Mouse (Mus musculus) cerebellum, postnatal 25 days (tissue): ENCODE results near the gene U2surp.
A peak's percentile ranks its signal among the peaks of the same experiment; 100 is the strongest.

ENCODE experiments used
- DNase-seq, 2 experiments: peaks; one replicate each; pipeline ENCODE4 v3.0.0; 2021; ENCODE audit warnings: mixed read lengths in 2 of 2

Gene U2surp

GRCm38 (mm10) chr9:95511472-95512330 lies at the start of gene U2surp:
Gene U2surp, minus strand, starts transcription at chr9:95511996.
- DNase-seq = peak; percentile 97 to 99

GRCm38 (mm10) chr9:95559936-95560735 lies 48.3 kb upstream of the U2surp start:
- DNase-seq = peak; percentile 81 to 82

DNA sequence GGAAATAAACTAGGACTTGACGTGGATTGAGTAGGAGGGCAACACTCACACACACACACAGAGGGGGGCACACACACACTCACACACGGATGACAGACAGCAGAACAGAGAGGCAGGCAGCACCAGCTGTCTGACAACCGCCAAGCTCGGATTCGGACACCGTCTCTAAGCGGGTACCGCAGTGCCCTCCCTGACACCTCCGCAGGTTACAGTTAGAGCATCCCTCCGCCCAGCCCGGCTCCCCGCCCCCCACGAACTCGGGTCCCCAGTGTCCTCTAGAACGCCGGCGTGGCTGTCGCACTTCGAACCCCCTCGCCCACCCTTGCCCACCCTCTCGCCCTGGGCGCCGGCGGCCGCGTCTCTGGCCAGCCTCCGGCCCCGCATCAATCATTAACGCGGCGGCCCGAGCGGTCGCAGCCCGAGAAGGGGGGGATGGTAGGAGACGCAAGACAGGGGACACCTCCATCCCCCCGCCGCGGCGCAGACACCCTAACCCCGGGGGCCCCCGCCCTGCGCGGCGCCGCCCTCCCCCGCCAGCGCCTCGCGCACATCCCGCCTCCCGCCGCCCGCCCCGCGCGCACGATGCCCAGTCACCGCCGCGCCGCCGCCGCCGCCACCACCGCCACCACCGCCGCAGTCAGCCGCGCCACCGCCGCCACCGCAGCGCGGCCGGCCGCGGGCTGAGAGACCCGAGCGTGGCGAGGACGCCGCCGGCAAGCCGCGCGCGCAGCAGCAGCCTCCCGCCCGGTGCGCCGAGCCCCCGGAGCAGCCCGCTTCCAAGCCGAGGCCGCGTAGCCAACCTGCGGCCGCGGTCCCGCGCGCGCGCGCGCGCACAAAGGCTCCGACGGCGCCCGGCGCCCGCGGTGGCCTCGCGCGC lies 47.5 kb upstream of the U2surp start, which contains the start of gene Paqr9:
Gene Paqr9, plus strand, starts transcription at position 599 of the 877 bp plus-strand sequence.
- peak; percentile 86 to 91 for DNase-seq

- DNase-seq = no peak
Measured at GRCm38 (mm10) chr9:95558726-95559058, 46.9 kb upstream of the U2surp start.

DNA sequence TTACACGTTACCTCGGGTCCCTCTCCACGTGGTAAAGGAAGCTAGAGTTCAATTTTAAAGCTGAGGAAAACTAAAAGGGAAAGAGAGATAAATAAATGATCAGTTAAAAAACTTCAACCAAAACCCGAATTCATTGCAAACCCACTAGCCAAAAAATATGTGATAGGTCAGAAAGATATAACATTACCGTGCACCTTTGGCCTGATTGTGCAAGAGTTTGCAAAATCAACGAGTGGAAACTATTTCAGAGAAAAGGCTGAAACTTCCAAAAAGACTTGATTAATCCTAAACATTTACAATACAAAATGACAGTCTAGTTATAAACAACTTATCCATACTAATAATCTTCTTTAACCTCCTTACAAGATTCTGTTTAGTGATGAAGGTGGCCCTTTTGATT lies 45.9 kb upstream of the U2surp start:
- DNase-seq = no peak

DNA sequence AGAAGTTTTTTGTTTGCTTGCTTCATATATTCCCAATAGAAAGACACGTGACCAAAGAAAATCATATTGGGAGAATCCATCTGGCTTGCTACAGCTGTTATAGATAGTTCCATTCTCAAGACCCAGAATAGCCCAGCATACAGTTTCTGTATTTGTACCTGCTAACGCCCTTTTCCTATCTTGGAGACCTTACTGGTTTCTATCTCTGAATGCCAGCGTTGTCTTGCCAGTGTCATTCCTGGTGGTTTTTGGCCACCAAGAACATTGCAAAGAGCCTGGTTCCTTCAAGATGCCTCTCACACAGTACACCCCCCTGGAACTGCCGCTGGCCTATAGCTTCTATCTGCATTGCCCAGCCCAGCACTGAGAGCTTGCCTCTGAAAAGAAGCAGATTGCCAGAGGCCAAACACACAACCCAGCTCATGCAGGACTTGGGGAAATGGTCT lies 44.3 kb upstream of the U2surp start:
- DNase-seq = no peak

DNA sequence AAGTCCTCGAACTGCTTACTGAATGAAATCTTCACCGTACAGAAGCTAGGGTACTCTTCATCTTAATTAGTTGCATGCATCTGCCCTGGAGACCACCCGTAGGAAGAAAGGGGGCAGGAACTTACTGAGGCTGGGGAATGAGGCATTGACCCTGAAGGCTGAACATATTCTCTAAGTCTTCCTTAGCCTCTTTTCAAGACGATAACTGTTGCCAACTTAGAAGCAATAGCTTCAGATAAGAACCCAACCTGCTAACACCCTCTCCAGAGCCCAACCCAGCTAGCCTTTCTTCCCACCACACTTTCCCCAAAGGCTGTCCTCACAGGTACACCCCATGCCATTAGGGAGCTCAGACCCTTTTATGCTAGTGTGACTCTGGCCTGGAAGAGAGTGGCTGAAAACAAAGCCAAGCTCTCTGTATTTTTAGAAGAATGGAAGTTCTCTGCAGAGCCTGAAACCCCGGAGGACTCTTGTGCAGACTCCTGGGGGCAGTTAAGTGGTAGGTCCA lies 43.5 kb upstream of the U2surp start:
- DNase-seq = no peak

GRCm38 (mm10) chr9:95554231-95555221 lies 42.7 kb upstream of the U2surp start:
- no peak for DNase-seq

GRCm38 (mm10) chr9:95552175-95552705 lies 40.4 kb upstream of the U2surp start:
- DNase-seq = peak; percentile 77 to 82

GRCm38 (mm10) chr9:95550856-95551774 lies 39.3 kb upstream of the U2surp start:
- DNase-seq = peak; percentile 31 to 40

- peak; percentile 36 for DNase-seq
Measured at GRCm38 (mm10) chr9:95549626-95550411, 38.0 kb upstream of the U2surp start.

GRCm38 (mm10) chr9:95546679-95547078 lies 34.9 kb upstream of the U2surp start:
- DNase-seq = no peak

- no peak for DNase-seq
Measured at GRCm38 (mm10) chr9:95544598-95544997, 32.8 kb upstream of the U2surp start.

- no peak for DNase-seq
Measured at GRCm38 (mm10) chr9:95542475-95542874, 30.7 kb upstream of the U2surp start.

DNA sequence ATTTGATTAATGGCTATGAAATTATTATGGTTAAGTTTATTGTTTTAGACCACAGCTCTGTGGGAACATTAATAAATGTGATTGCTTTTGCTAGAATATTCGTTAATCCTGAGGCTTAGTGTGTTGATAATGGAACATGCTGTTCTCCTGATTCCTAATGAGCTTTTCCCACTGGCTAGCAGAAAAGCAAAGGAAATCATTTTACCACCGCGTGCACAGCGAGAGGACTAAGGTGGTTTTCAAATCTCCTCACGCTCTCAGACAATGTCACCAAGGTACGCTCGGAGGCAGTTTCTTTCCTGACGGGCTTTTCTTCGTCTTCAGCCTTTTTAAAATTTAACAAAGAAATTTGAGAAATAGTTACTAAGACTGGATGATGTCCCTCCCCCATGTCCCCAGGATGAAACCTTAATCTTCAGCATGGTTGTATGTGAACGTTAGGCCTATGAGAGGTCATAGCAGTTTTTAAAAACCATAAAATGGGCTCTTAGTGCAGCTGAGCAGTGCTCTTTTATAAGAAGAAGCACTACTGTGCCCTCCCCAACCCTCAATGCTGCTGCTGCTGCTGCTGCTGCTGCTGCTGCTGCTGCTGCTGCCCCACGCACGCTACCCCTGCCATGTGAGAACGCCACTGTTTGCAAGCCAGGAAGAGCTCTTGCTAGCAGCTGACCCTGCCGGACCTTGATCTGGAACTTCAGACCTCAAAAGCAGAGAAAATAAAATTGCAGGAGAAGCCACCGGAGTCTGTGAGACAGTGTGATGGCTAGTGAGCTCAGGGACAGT lies 30.0 kb upstream of the U2surp start:
- DNase-seq = no peak

- no peak for DNase-seq
Measured at GRCm38 (mm10) chr9:95541208-95541607, 29.4 kb upstream of the U2surp start.

DNA sequence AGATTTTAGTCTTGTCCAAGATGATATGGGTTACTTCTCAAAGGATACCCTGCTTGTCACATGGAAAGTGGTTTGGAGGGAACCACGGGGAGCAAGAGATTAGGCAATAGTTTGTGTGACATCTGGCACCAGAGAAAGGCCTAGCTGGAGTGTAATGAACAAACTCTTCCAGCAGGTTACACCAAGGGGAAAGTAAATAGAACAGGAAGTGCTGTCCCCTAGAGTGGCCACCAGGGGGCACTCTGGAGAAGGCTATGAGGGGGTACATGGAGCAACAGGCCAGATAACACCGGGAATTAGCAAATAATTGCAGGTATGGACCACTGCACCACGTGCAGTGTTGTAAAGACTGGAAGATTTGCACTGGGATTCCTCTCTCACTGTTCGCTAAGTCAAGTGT lies 28.7 kb upstream of the U2surp start:
- DNase-seq = peak; percentile 71 to 80

- DNase-seq = no peak
Measured at GRCm38 (mm10) chr9:95539176-95539800, 27.5 kb upstream of the U2surp start.
